Mouse (Mus musculus): ENCODE results near the gene Ndufc2. TPM values are rescaled to one million over a fixed set of nuclear protein-coding genes. Genes with fewer than 3 reads are reported as not detected.

Ndufc2 gene
- polyA plus RNA-seq, 1 experiment from 2014 or later, result 384 TPM

DNA sequence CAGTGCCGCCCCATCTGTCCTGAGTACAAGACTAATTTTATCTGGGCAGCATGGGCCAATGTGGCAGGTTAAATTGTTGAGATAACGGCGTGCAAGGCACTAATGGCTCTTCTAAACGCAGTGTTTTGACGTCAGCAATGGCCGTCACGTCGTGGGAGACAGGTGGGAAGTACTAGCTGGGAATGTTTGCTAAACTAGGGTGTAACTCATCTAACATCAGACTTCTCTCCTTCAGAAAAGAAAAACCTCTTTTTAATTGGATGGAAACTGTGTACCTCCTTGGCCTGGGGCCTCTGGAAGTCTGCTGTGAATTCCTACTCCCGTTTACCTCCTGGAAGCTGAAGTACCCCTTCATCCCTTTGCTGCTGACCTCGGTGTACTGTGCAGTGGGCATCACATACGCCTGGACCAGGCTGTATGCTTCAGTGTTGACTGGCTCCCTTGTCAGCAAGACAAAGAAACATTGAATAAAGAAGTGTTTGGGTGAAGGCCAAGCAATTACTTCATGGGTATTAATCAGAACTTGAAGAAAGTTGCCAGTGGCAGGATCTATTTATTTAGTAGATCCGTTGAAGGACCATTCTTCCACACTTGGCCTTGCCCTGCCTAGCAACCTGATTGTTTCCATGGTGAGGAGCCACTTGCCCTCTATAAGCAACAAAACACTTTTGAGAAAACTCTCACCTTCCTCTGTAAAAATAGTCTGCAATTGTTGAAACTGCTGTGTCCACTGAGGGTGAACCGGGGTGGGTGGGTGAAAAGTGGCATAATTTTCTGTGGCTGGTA lies 8.3 kb upstream of the Ndufc2 start:
- Histone ChIP-seq H3K4me2 (no peak overlapping the region), H3K4me3 (no peak overlapping the region), H3K36me3 (replicated peaks) (peaks cover 11% of the 10 kb centered on the region), H3K27ac (0 out of 2 replicates have a peak overlapping the region, but pooled peaks have one; percentile 15), H3K27me3 (replicated peaks) (no peaks in the 10 kb centered on the region), H3K9me3 (no peaks in the 10 kb centered on the region), H3K9ac (no peak overlapping the region), H3K4me1 (no peaks in the 10 kb centered on the region)
- 69% methylated on average over 13 of the region's 13 CpGs for WGBS
- ATAC-seq (replicated peaks), result peak; percentile 81

DNA sequence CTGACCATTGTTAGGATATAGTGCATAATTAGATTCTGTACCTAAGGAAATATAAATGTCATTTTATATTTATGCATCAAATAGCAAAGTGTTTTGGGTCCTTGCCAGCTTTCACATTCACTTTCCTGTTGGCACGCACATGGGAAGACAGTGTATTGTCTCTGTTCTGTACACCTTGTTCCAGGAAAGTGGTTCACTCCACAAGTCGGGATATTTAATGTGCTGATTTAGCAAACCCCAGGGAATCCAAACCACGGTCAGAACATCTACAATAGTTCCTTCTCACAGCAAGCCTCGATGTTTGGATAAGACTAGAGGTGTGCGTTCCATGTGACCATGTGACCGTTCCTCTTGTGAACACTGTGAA lies 7.7 kb upstream of the Ndufc2 start:
- Histone ChIP-seq H3K4me2 (no peak overlapping the region), H3K36me3 (replicated peaks) (peaks cover 11% of the 10 kb centered on the region), H3K4me3 (no peak overlapping the region), H3K4me1 (no peaks in the 10 kb centered on the region), H3K9me3 (no peaks in the 10 kb centered on the region), H3K9ac (no peak overlapping the region), H3K27ac (no peak overlapping the region), H3K27me3 (replicated peaks) (no peaks in the 10 kb centered on the region)
- ATAC-seq (replicated peaks), result no peak; the same call in 1 of the 2 replicates
- 77% methylated on average over 6 of the region's 6 CpGs for WGBS

GRCm38 (mm10) chr7:97394375-97394774 lies 5.4 kb upstream of the Ndufc2 start:
- H3K27ac ChIP-seq, result no peak overlapping the region
- no peak overlapping the region for H3K9ac ChIP-seq
- peaks cover 1% of the 10 kb centered on the region; the same call in 1 of the 2 replicates for H3K4me1 ChIP-seq
- no peak overlapping the region for H3K4me3 ChIP-seq
- H3K36me3 ChIP-seq (replicated peaks), result peaks cover 5% of the 10 kb centered on the region; the same call in 1 of the 2 replicates
- H3K27me3 ChIP-seq (replicated peaks), result no peaks in the 10 kb centered on the region
- ATAC-seq (replicated peaks), result no peak
- H3K4me2 ChIP-seq, result no peak overlapping the region
- 74% methylated on average over 2 of the region's 2 CpGs for WGBS
- no peaks in the 10 kb centered on the region for H3K9me3 ChIP-seq

- 86% methylated on average over 6 of the region's 6 CpGs for whole genome bisulfite sequencing
- H3K9me3 ChIP-seq, result no peaks in the 10 kb centered on the region
- 0 out of 2 replicates have a peak, but pooled peaks cover 3% of the 10 kb centered on the region for H3K36me3 ChIP-seq (replicated peaks)
- H3K27me3 ChIP-seq (replicated peaks), result no peaks in the 10 kb centered on the region
- H3K27ac ChIP-seq, result no peak overlapping the region
- H3K4me3 ChIP-seq, result no peak overlapping the region
- no peak overlapping the region for H3K4me2 ChIP-seq
- no peak overlapping the region for H3K9ac ChIP-seq
- ATAC-seq (replicated peaks), result no peak
- peaks cover 22% of the 10 kb centered on the region for H3K4me1 ChIP-seq
These were observed 860 bp upstream of the Ndufc2 start for GRCm38 (mm10) chr7:97398943-97399342.

- no peak overlapping the region for H3K27ac ChIP-seq
- peaks cover under 1% of the 10 kb centered on the region; the same call in 1 of the 2 replicates for H3K4me1 ChIP-seq
- H3K27me3 ChIP-seq (replicated peaks), result no peaks in the 10 kb centered on the region
- H3K4me3 ChIP-seq, result no peak overlapping the region
- H3K9ac ChIP-seq, result no peak overlapping the region
- ATAC-seq (replicated peaks), result no peak
- peaks cover 24% of the 10 kb centered on the region for H3K36me3 ChIP-seq (replicated peaks)
- H3K9me3 ChIP-seq, result no peaks in the 10 kb centered on the region
- no peak overlapping the region for H3K4me2 ChIP-seq
- 87% methylated on average over 10 of the region's 10 CpGs for WGBS
These were observed 7.3 kb downstream of the Ndufc2 start for GRCm38 (mm10) chr7:97407145-97407544.

- Histone ChIP-seq H3K27ac (no peak overlapping the region), H3K4me1 (no peaks in the 10 kb centered on the region), H3K4me3 (no peak overlapping the region), H3K27me3 (replicated peaks) (no peaks in the 10 kb centered on the region), H3K4me2 (no peak overlapping the region), H3K36me3 (replicated peaks) (peaks cover 21% of the 10 kb centered on the region), H3K9me3 (no peaks in the 10 kb centered on the region), H3K9ac (no peak overlapping the region)
- ATAC-seq (replicated peaks), result no peak
- WGBS, result 95% methylated on average over 2 of the region's 2 CpGs
These were observed 11.3 kb downstream of the Ndufc2 start for GRCm38 (mm10) chr7:97411106-97411505.

- WGBS, result 79% methylated on average over 3 of the region's 3 CpGs
- Histone ChIP-seq H3K4me1 (no peaks in the 10 kb centered on the region), H3K36me3 (replicated peaks) (peaks cover 21% of the 10 kb centered on the region), H3K27me3 (replicated peaks) (no peaks in the 10 kb centered on the region), H3K9ac (no peak overlapping the region), H3K27ac (no peak overlapping the region), H3K4me2 (no peak overlapping the region), H3K4me3 (no peak overlapping the region), H3K9me3 (no peaks in the 10 kb centered on the region)
- no peak for ATAC-seq (replicated peaks)
These were observed 11.8 kb downstream of the Ndufc2 start for GRCm38 (mm10) chr7:97411575-97411974.

GRCm38 (mm10) chr7:97413981-97414380 lies 14.2 kb downstream of the Ndufc2 start:
- Histone ChIP-seq H3K4me3 (no peak overlapping the region), H3K9ac (no peak overlapping the region), H3K36me3 (replicated peaks) (peaks cover 19% of the 10 kb centered on the region), H3K9me3 (no peaks in the 10 kb centered on the region), H3K4me2 (no peak overlapping the region), H3K27me3 (replicated peaks) (no peaks in the 10 kb centered on the region), H3K27ac (no peak overlapping the region), H3K4me1 (no peaks in the 10 kb centered on the region)
- 100% methylated on average over 1 of the region's 1 CpGs for WGBS
- no peak for ATAC-seq (replicated peaks)

DNA sequence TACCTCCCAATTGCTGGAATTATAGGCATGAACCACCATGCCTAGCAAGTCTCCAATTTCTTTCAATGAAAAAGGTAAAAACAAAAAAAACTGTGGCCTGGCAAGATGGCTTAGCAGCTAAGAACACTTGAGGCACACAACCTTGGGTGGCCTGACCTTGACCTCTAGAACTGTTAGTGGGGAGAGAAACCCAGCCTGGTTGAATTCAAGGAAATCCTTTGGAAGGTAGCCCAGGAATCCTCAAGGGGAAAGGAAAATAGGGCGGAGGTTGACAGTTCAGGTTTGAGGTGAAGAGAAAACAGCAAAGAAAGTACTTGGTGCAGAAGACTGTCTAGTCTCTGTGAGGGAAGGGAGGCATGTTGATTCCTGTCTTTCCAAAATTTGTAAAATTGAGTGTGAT lies 14.6 kb downstream of the Ndufc2 start:
- ATAC-seq (replicated peaks), result no peak
- Histone ChIP-seq H3K36me3 (replicated peaks) (peaks cover 15% of the 10 kb centered on the region), H3K27ac (no peak overlapping the region), H3K9ac (no peak overlapping the region), H3K4me2 (no peak overlapping the region), H3K9me3 (no peaks in the 10 kb centered on the region), H3K27me3 (replicated peaks) (no peaks in the 10 kb centered on the region), H3K4me1 (no peaks in the 10 kb centered on the region), H3K4me3 (no peak overlapping the region)
- 92% methylated on average over 1 of the region's 1 CpGs for WGBS

DNA sequence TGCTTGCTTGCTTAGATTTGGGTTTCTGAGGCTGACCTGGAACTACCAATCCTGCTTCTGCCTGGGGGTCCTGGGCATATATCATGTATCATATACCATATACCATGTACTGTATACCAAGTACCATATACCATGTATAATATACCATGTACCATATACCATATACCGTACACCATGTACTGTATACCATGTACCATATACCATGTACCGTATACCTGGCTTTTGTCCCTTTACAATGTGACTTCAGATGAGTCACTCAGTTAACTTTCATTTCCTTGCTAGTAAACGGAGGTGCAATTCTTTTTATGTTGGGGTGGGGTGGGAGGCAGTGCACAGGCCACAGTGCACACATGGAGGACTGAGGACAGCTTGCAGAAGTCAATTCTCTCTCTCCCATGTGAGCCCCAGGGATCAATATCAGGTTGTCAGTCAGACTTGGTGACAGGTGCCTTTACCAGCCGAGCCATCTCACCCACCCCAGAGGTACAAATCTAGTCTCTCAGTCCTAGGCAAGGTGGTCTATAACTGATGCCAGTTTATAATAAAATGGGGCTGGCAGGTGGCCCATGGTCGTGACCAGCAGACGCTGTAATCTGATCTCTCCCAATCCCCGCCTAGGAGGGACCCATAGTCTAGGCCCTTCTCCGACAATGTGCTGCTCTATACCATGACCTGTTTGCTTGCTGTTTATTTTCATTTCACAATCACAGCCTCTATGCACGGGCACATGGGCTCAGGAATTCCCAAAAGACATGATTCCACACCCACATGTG lies 15.3 kb downstream of the Ndufc2 start:
- H3K27ac ChIP-seq, result no peak overlapping the region
- H3K9ac ChIP-seq, result no peak overlapping the region
- 68% methylated on average over 9 of the region's 9 CpGs for WGBS
- no peaks in the 10 kb centered on the region for H3K9me3 ChIP-seq
- H3K4me2 ChIP-seq, result no peak overlapping the region
- H3K4me1 ChIP-seq, result no peaks in the 10 kb centered on the region
- no peak for ATAC-seq (replicated peaks)
- H3K4me3 ChIP-seq, result no peak overlapping the region
- H3K27me3 ChIP-seq (replicated peaks), result no peaks in the 10 kb centered on the region
- peaks cover 9% of the 10 kb centered on the region; the same call in 1 of the 2 replicates for H3K36me3 ChIP-seq (replicated peaks)

DNA sequence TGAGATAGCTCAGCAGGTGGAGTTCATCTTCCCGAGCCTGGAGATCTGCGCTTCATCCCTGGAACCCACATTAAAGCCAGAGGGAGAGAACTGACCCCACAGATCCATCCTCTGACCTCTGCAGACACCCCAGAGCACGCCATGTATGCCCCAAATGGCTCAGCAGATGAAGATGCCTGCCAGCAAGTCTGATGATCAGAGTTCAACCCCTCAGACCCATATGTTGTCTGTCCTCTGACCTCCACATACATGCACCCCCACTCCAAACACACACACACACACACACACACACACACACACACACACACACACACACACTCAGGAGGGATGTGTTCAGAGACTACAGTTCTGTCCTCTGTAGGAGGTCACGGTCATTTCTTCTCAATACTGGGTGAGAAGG lies 16.7 kb downstream of the Ndufc2 start:
- H3K36me3 ChIP-seq (replicated peaks), result no peaks in the 10 kb centered on the region
- peaks cover 3% of the 10 kb centered on the region; the same call in 1 of the 2 replicates for H3K4me1 ChIP-seq
- H3K9ac ChIP-seq, result no peak overlapping the region
- no peak for ATAC-seq (replicated peaks)
- WGBS, result 96% methylated on average over 4 of the region's 4 CpGs
- no peak overlapping the region for H3K4me3 ChIP-seq
- no peaks in the 10 kb centered on the region for H3K27me3 ChIP-seq (replicated peaks)
- no peak overlapping the region for H3K27ac ChIP-seq
- no peaks in the 10 kb centered on the region for H3K9me3 ChIP-seq
- no peak overlapping the region for H3K4me2 ChIP-seq

- Histone ChIP-seq H3K36me3 (replicated peaks) (no peaks in the 10 kb centered on the region), H3K27me3 (replicated peaks) (no peaks in the 10 kb centered on the region), H3K4me2 (no peak within 1 kb of the TSS), H3K9ac (no peak within 1 kb of the TSS), H3K4me1 (peaks cover 3% of the 10 kb centered on the region; the same call in 1 of the 2 replicates), H3K27ac (no peak within 1 kb of the TSS), H3K9me3 (no peaks in the 10 kb centered on the region), H3K4me3 (no peak within 1 kb of the TSS)
- WGBS, result 78% methylated on average over 25 of the region's 25 CpGs
- 0 out of 2 replicates have a peak, but pooled peaks have one; percentile 48 for ATAC-seq (replicated peaks)
These were observed 17.3 kb downstream of the Ndufc2 start, which contains the start of gene Thrsp for GRCm38 (mm10) chr7:97416906-97417777. TSS of gene Thrsp (minus strand) at chr7:97417730.

Data from midbrain, embryonic 15.5 days (tissue).